Mouse (Mus musculus) right cerebral cortex, adult 2 months (tissue): ENCODE measurements around the gene Mrps33.

Source experiments
- DNase-seq, 2 experiments: peaks; one replicate each; pipeline ENCODE4 v3.0.0; 2021 to 2022; ENCODE audit warnings: low spot score in 2 of 2

The Mrps33 gene

DNA sequence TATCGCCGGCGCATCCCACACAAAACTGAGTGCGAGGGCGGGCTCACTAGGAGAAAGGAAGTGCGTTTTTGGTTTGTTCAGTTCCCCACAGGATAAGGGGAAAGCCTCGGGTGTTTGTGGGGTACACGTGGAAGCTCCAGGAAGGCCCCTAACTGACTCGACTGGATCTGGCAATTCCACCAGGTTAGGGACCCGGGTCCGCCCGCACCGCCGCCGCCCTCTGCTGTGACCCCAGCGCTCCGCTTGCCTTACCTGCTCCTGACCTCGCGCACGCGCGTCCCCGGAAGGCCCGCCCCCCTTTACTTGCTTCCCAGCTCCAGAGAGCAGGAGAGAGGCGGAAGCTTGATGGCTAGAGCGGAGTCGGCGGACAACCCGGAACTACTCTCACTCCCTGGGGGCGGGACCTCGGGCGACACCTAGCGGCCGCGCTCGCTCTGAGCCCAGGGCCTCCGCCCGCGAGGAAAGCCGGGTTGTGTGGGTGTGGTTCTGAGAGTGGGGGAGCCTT lies at the start of gene Mrps33:
Mrps33 (minus strand) TSS at position 377 of the 505 bp plus-strand sequence.
- DNase-seq, result peak; percentile 96 to 98

DNA sequence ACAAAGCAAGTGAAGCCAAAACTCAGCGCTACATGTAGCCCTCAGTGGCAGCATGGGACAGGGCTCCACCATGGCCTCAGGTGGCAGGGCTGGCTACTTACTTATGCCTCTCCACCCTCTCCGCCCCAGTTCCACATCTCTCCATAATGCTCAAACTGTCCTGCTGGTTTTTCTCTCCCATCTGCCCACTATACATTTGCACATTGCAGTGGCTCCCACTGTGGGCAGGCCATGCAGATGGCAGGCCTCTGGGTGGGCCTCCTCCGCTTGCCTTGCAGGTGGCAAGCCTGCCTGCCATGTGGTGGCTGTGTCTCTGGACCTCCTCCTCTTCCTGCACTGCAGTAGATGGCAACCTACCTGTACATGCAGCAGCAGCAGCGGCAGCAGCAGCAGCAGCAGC lies 38.9 kb upstream of the Mrps33 start:
- DNase-seq, result no peak

DNA sequence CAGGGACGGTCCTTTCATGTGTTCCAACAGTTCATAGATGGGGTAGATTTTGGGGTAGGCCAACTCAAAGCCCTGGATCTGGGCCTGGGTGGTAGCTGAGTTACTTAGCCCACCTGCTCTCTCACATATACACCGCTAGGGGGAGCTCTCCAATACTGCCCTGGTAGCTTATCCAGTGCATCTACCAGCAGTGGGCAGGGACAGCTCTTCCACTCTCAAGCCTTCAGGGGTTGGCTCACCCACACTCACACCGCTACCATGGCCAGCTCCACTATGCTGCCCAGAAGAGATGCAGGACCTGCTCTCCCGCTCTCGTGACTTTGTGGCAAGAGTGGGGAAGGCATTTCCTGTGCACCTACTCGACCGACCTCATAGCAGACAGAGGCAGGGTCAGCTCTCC lies 38.0 kb upstream of the Mrps33 start:
- DNase-seq, result no peak

DNA sequence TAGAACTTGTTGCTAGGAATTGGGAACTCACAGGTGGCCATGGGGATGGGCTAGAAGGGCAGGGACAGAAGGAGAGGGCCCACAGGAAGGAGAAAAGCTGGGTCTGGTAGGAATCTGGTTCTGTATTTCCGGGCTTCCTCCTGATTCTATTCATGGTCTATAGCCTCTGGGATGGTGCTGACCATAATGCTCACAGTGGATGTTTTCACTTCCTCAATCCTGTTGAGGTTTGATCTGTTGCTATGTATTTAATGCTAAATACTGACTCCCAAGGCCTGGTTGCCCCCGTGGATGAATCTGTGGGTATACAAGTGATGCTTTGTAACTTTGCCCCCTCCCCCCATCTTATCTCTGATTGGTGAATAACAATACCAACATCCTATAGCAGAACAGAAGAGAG lies 36.8 kb upstream of the Mrps33 start:
- no peak for DNase-seq

DNA sequence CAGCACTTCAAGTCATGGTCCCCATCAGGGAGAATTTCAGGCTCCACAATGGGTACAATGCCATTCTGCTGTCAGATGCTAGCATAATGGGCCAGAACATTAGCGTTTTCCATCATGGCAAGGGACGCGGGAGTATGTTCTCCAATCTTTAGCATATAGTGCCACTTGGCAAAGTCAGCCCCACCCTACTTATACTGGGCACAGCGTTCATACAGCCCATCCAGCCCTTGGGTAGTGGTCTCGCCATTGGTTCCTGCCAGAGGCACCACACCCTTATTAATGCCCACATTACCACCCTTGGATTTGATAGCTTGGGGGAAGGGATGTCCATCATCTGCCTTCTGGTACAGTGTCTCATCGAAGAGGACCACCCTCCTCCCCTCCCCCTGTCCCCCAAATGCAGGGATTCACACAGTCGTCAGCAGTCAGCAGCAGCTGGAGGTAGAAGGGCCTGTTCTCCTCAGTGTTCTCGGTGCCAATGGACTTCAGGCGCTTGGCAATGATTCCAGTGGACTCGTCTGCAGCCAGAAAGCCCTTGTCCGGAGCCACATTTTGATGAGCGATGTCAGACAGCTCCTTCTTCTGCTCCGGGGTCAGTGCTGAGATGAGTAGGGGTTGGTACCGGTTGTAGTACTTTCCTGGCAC lies 33.0 kb upstream of the Mrps33 start:
- DNase-seq, result no peak

DNA sequence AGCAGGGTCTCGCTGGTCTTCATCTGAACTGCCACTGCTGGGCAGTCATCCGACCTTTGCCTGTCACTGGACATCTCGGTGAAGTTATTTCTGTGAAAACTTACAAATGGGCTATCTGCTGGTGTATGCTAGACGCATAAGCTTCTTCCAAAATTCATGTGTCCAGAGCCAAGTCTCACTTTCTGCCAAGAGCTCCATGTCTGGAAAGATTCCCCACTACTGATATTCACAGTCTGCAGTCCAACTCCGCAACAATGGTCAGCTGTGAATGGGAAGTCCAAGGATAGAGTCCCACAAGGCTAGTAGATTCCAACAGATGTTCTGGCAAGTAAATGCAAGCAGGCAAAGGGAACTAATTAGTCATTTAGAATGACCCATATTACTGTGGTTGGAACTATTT lies 17.9 kb upstream of the Mrps33 start:
- DNase-seq, result no peak

DNA sequence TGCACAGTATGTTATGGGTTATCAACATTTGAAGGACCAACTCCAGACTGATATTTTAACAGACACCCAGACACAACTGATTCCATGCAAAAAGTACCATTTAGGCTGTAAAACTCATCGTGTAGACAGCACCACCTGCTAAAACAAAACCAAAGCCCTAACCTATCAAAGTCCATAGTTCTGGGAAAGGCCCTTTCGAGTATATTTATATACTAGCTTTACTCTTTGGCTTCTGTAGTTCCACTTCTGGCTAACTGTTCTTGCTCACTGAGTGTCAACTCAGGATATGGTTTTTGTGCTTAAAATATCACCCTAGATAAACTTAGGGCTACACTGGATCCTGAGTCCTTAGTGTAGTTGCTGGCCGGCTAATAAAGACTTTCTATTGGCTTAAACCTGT lies 10.5 kb upstream of the Mrps33 start:
- no peak for DNase-seq

DNA sequence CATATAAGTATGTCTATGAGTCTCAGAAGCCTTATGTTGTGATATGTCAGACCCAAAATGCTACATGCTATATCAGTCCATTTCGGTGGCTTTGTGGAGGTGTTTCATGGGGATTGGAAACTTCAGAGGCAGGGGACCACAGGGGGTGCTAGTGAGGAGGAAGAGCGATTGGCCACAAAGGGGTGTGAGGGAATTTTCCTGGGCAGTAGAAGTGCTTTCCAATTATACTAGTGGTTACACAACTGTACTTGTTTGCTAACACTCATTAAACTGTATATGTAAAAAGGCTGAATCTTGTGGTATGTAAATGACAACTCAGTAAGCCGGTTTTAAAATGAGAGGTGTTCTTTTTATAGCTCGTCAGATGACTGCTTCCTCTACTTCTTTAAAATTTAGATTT lies 8.1 kb upstream of the Mrps33 start:
- DNase-seq, result no peak

DNA sequence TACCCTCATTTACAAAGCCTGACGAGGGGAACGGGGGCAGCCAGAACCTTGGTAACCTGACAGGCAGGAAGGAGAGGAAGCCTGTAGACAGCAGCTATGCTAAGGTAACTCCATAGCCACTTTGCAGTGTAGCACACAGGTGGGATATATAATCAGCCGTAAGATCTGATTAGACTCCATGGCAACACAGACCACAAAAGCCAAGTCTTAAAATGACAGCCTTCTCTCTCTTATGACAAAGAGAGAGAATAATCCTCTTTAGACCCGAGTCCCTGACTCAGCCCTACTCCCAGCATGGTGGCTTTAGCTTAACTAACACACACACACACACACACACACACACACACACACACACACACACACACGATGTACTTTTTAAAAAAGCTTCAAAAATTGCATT lies 2.3 kb downstream of the Mrps33 start:
- no peak for DNase-seq

DNA sequence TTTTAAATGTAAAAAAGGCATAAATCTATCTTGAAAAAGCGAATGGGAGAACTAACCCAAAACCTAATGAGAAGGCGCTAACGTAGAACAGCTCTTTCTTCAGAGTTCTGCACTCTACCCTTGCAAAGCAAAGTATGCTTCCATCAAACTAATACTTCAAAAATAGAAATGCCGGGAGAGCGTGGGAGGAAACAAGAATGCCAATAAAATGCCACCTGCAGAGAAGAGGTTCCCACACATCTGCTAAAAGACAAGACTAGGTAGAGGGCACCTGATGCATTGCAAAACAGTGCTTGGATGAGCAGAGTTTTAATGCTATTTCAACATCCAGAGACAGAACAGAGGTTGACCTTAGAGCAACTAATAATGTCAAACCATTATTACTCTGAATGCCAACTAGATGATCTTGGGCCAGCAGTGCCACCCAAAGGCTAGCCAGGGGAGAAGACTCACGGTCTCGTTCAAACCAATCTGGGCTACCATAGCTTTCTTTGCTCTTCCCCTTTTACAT lies 3.7 kb downstream of the Mrps33 start:
- no peak for DNase-seq

DNA sequence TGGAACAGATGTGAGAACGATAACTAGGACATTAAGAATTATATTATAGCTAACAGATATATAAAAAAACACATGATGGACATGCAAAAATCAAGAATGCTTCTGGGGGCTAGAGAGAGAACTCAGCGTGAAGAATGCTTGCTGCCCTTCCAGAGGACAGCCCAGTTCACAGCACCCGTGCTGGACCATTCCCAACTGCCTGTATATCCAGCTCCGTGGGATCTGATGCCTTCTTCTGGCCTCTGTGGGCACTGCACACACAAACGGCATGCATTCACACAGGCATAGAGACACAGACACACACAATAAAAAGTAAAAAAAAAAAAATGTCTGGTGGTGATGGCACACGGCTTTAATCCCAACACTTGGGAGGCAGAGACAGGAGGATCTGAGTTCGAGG lies 4.5 kb downstream of the Mrps33 start:
- DNase-seq, result no peak

DNA sequence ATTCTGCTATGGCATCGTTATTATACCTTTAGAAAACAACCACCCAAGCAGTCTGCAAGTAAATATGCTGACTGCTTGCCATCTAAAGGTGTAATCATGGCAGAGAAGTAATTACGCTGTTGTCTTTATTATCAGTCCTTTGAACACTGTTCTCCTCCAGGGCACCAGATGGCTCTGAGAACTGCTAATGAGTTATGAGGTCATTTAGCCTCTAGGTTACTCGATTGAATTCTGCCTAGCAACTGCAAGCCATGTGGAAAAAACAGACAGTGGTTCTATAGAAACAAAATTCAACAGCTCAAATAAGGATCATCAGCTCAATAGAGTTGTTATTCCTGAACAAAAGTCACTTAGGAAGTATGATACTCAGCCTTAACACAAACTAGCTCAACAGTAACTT lies 4.9 kb downstream of the Mrps33 start:
- DNase-seq, result no peak

DNA sequence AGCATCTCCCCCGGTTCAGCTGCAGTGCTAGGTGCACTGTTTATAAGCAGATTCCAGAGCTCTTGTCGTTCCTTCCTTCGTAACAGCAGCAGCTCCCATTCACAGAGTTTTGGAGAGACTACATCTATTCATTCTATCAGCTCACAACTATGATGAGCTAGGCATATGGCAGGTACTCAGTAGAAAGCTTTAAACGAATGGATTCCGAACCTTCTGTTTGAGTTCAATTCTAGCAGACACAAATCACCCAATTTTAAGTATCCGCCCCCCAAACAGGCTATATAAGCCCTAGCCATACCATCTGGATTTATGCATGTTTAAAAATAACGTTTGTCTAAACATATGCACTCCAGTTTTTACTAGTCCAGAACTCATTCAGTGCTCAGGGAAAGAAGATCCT lies 9.8 kb downstream of the Mrps33 start:
- DNase-seq, result no peak

DNA sequence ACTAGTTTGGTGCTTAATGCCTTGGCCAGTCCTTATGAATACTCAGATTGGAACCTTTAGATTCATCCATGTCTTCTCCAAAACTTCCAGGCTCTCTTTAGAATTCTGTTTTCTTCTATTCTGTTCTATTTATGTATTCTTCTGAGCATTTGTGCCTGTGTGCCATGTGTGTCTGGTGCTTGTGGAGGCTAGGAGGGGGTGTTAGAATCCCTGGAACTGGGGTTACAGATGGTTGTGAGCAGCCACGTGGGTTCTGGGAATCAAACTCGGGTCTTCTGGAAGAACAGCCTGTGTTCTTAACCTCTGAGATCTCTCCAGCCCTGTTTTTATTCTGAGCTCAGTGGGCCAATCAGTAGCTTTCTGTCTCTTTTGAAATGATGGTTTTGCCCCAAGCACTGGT lies 13.7 kb downstream of the Mrps33 start:
- no peak for DNase-seq

DNA sequence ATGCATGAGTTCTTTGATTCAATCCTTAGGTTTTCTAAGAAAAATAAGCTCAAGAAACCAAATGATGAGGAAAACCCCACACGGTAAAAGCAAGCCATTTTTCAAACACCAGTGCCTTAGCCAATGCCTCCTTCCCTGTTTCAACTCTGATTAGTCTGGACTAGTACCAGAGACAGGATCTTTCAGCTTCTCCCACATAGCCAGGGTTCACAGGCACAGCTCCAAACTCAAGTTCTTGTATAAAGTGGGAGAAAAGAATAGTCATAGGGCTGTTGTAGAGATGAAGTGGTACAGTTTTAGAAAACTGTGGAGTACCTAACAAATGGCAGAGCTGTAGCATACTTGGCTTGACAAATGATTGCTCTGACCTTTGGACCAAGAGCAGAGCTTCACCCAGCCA lies 14.6 kb downstream of the Mrps33 start:
- DNase-seq, result no peak

DNA sequence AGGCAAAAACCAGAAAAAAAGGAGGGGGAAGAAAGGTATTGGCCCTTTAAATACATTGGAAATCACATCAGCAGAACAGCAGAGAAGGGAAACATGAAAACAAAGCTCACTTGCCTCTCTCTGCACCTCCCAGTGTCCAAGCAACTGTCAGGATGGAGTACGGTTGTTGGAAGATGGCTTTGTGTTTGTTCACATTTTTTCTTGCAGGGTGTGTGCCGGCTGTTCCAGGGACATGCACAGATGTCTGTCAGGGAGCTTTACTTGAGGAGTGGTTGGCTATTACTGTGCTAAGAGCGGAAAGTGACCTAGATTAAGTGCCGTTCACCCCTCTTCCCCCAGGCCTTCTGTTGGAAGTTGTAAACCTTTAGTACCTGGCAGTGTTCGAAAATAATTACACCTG lies 19.0 kb downstream of the Mrps33 start:
- no peak for DNase-seq

DNA sequence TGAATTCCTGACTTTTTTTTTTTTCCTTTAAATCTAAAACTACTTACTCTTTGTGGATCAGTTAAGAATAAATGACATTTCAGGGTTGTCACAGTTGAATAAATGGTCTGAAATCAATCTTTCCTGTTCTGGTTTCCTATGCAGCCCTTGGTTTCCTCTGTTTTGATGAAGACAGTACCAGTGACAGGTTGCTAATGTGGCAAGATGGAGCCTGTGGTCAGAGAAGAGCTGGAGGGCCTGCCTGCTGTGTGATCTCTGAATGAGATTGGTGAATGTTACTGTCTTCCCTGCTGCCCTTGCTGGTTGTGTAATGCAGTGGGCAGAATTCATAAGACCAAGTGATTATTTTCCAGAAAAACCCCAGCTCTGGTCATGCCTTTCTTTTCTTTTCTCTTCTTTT lies 22.4 kb downstream of the Mrps33 start:
- DNase-seq, result no peak

DNA sequence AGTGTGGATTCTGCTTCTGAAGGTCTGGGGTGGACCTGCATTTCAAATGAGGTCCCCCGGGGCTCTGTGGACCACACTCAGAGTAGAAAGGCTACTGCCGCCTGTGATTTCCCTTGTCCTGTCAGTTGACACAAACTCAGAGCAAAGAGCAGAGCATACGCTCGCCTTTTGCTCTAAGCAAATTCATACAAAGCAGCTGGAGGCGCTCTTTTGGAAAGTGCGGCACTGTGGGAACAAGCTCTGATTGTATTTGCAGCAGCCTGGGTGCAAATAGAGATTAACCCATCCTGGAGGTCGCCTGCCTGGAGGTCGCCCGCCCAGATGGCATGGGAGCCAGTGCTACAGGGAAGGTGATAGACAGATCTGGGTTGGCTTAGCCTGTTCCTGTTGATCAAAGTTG lies 23.0 kb downstream of the Mrps33 start:
- no peak for DNase-seq

DNA sequence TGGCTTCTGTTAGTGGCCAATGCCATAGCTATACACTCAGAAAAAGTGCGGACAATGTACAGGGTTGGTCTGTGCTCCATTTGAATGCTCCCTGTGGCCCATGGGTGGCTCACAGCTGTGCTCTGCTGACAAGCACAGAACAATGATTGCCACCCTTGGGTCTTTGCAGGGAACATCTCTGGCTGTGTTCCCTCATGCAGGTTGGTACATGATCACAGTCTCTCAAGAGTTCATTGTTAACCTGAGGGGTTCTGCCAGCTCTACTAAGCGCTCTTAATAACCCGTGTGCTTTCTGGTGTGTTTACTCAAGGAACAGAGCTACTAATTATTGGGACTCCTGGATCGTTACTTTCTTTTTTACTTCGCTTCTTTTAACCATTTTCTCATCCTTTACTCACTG lies 24.8 kb downstream of the Mrps33 start:
- no peak for DNase-seq

DNA sequence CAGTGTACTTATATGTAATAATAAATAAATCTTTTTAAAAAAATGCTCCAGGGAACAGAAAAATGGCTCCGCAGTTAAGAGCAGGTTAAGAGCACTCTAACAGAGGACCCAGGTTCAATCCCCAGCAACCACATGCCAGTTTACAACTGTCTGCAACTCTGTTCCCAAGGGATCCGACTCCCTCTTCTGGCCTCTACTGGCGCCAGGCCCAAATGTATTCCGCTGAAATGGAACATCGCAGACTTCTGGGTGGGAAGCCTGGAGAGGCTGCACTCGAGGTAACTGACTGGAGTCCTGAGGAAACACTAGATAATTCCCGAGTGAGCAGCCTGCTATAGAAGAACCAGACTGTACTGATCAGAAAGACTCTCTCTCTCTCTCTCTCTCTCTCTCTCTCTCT lies 27.3 kb downstream of the Mrps33 start:
- no peak for DNase-seq

DNA sequence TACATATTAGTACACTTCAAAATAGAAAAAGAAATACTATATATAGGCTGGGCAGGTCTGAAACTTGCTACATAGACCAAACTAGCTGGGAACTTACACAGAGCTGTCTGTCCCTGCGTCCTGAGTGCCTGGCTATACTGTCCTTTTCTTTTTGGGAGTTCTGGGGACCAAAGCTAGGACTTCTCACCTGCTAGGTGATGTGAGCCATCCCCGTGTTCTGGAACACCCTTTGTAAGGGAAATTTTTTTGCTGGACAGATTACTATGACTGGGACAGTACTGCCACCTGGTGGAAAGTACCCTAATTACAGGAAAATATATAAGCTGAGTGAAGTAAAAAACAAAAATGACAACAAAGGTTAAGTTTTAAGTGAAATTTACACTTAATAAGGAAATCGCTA lies 28.2 kb downstream of the Mrps33 start:
- DNase-seq, result no peak

DNA sequence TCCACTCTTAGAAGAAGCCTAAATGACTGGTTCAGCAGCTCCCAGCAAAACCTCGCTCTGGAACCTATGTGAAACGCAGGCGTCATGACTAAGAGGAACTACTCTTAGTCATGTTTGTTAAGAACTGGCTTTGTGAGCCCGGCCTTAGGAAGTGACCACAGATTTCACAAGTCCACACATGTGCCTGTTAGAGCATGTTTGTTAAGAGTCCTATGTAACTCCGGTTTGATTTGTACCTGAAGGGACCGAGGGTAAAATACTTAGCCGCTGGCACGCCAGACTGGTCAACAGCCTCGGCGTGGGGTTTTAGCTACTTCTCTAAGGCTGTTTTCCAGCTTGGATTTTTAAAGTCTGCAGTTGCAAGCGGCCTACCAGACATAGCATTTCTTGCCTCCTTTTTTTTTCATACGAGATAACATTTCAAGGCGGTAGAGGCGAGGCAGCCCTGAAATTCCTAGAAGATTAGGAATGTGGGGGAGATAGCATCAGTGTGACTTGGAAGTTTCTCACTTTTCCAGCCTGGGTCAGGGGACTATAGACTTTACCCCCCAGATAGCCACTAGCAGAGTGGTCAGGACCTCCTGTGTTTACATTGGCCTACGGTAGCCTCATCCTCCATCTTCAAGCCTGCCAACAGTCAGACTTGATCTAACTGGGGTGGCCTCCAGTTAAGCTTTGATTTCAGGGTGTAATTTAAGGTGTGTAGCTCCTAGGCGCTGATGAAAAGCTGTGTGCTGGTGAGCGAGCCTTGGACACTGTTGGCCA lies 28.8 kb downstream of the Mrps33 start:
- DNase-seq, result peak in 1 of 2 experiments; percentile 12
